Mouse (Mus musculus): ENCODE data around the gene Snw1.
A peak's percentile ranks its signal among the peaks of the same experiment; 100 is the strongest.

Snw1 gene

GRCm38 (mm10) chr12:87421708-87422507 lies 50.2 kb downstream of the Snw1 start:
- no peak for DNase-seq

GRCm38 (mm10) chr12:87419974-87420485 lies 52.0 kb downstream of the Snw1 start:
- DNase-seq: no peak

DNA sequence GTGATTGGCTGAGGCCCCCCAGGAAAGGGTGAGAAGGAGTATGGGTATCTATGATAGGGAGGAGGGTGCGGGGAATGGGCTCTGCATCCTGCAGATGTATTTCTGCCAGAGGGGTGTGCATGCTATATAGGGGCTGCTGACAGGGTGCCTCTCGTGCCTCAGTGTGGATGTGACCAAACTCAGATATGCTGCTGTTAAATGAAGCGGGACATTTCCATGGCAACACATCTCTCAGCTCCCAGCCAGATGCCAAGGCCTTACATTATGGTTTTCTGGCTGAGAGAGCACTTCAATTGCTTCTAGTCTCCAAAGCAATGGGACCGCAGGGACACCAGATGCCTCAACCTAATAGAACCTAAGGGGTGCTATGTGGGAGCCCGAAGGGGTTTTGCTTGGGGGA lies 53.2 kb downstream of the Snw1 start:
- DNase-seq: no peak

GRCm38 (mm10) chr12:87416690-87417089 lies 55.4 kb downstream of the Snw1 start:
- peak; percentile 58 to 59 for DNase-seq

GRCm38 (mm10) chr12:87415358-87415757 lies 56.7 kb downstream of the Snw1 start:
- no peak for DNase-seq

GRCm38 (mm10) chr12:87413179-87413790 lies 58.8 kb downstream of the Snw1 start:
- peak; percentile 74 to 77 for DNase-seq

- no peak for DNase-seq
These were observed 61.1 kb downstream of the Snw1 start for GRCm38 (mm10) chr12:87410999-87411398.

DNA sequence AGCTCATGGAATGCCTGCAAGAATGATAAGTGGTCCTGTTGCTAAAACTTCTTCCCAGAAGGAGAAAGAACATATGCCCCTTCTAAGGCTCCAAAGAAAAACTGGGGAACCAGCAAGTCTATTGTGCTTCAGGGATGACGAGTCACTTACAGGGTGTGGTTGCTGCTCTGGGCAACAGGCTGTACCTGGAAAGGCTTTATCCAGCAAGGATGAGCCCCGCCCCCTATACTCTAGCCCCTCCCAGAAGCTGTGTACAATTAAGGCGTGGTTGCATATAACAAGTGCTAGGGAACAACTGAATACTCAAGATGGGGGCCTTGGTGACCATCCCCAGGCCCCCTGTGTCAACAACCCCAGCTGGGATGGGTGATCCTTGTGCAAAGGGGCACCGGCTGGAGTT lies 63.0 kb downstream of the Snw1 start:
- no peak for DNase-seq

- no peak for DNase-seq
These were observed 64.0 kb downstream of the Snw1 start for GRCm38 (mm10) chr12:87407869-87408605.

DNA sequence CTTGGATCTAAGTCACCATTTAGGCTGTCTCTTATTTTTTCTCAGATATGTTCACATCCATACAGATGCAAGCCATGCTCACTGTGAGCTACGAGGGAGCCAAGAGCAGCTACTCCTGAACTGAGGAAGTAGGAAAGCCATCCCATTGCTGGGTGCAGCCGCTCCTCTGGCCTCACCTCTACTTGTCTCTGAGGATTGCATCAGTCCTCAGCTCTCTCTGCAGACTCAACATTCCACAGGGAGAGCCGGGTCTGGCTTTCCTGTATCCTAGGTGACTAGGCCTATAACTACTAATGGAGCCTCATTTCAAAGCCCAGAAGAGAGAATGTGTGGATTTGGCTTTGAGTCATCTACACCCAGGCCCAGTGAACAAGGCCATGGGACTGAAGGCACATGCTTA lies 66.4 kb downstream of the Snw1 start:
- DNase-seq: no peak

DNA sequence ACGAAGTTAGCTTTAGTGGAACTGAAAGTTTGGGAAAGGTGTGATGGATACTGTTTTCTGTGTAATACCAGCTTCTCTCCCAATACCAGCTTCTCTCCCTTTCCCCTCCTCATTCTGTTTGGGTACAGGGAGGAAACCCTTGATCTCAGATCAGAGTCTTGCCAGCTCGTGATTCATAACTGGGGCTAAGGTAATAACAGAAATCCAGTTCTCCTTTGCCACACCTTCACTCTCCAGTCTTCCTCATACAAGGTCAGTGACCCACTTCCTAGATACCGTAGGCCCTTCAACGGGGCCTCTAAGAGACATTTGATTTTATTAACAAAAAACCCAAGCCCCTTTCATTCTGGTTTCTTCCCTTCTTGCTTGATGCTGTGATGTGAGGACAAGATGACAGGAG lies 66.9 kb downstream of the Snw1 start:
- no peak for DNase-seq

GRCm38 (mm10) chr12:87401883-87402282 lies 70.2 kb downstream of the Snw1 start:
- DNase-seq: no peak

GRCm38 (mm10) chr12:87399119-87399819 lies 72.8 kb downstream of the Snw1 start:
- no peak for DNase-seq
